Mouse (Mus musculus) gastrocnemius, postnatal 4 days (tissue): ENCODE data around the gene Usp53. TPM values are rescaled to one million over a fixed set of nuclear protein-coding genes. Genes with fewer than 3 reads are reported as not detected.

Experiments
- DNase-seq, 2 experiments: peaks; one replicate each; pipeline ENCODE4 v3.0.0; 2021 to 2022; ENCODE audit warnings: low spot score in 2 of 2, mixed read lengths in 2 of 2
- long read RNA-seq, 2 experiments: library from polyadenylated mRNA; stranded (forward); transcript quantifications; one replicate each; pipeline ENCODE4 v2.0.0; 2021
- total RNA-seq, 2 experiments: library from RNA; stranded (reverse); gene quantifications; 2 replicates each; pipeline ENCODE4 v1.2.3; 2021

Gene Usp53
- 10 to 100 TPM in 1 of 2 experiments, 1 to 10 TPM in 1; 9.2 to 11.8 TPM for total RNA-seq
- long read RNA-seq, experiment 1, full-length matches to known transcripts = 1 of 3 reads
- long read RNA-seq, experiment 1, partial matches to known transcripts = 2 of 3 reads
- long read RNA-seq, experiment 1, other reads (novel, unspliced or antisense) = 0 of 3 reads
- long read RNA-seq, experiment 2, full-length matches to known transcripts = 3 of 6 reads
- long read RNA-seq, experiment 2, partial matches to known transcripts = 1 of 6 reads
- long read RNA-seq, experiment 2, other reads (novel, unspliced or antisense) = 2 of 6 reads

- DNase-seq = peak; percentile 86 to 92
Observed at GRCm38 (mm10) chr3:122984249-122985182, at the start of gene Usp53. TSS of gene Usp53 (minus strand) at chr3:122984510.

GRCm38 (mm10) chr3:123033804-123034203 is 49.5 kb upstream of the Usp53 start:
- no peak for DNase-seq

GRCm38 (mm10) chr3:123025634-123026033 is 41.3 kb upstream of the Usp53 start:
- no peak for DNase-seq

DNA sequence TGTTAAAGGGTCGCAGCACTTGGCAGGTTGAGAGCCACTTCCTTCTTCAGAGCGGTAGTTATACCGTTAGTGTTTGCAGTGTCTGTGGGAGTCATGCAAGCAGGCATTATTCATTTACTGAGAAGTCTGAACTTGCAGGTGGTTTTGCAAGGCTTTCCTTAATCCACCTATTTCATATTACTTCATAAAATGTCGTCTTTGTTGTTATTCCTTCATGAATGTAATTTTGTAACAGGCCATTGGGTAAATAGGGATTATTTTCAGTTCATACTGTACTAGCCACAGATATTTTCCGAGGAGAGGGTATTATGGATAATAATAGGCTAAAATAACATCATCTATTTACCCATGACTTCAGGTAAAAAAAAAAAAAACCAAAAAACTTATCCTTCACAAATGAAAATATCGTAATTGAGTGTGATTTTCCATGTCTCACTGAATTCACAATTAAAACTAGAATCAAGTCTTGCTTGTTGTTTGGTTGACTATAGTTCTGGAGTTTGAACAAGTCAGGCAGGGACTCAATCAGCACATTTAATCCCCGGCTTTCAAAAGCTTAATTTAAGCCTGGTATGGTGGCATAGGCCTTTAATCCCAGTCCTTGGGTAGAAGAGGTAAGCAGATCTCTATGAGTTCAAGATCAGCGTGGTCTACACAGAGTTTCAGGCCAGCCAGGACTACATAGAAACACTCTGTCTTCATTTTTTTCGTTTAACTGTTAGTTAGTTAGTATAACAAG is 40.4 kb upstream of the Usp53 start:
- DNase-seq = no peak

DNA sequence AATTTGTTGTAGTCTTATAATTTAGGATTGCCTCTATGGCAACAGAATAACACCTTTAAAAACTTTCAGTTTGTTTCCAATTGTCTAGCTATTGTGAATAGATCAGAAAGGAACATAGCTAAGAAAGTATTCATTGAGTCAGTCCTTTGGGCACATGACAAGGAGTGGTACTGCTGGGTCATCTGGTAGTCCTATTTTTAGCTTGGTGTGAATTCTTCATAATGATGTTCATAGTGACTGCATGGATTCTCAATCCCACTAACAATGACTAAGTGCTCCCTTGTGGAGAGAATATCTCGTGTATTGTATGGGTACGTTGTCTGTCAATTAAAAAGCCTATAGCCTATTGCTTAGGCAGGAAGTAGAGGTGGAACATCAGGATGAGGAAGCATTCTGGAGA is 34.5 kb upstream of the Usp53 start:
- DNase-seq = no peak

DNA sequence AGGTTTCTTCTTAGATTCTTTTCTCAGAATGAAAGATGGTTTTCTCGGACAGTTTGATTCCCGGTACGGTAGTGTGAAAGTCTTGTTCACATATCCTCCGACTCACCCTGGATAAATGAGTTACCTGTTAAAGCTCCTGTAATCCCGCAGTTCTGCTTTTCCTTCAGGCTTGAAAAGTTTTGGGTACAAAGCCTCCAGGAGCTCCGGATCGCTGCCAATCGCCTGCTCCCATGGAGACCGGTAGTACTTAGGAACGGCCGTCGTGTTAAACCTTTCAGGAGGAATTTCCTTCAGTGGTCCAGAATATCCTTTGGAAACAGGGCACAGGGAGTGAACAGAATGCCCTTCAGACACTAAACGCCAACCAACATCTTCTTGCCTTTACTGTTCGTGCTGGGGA is 29.2 kb upstream of the Usp53 start:
- no peak for DNase-seq

DNA sequence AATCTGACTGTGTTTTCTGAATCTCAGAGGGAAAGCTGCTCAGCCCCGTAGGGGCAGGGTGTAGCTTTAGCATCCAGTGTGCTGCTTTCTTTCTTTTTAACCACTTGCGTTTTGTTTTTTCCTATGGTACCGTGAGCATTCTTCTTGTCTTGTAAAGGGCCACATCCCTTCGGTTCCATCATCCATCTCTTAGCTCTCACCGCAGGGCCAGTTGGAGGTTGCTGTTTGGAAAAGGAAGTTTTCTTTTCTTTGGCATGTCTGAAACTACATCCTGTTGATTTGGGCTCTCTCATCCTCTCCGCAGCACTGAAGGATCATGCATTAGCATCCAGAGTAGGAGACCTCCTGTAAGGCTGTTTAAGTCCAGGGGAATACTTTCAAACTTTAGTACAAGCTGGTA is 25.1 kb upstream of the Usp53 start:
- DNase-seq = no peak

- DNase-seq = no peak
Observed at GRCm38 (mm10) chr3:123007386-123007785, 23.1 kb upstream of the Usp53 start.

- no peak for DNase-seq
Observed at GRCm38 (mm10) chr3:123001053-123001452, 16.7 kb upstream of the Usp53 start.

DNA sequence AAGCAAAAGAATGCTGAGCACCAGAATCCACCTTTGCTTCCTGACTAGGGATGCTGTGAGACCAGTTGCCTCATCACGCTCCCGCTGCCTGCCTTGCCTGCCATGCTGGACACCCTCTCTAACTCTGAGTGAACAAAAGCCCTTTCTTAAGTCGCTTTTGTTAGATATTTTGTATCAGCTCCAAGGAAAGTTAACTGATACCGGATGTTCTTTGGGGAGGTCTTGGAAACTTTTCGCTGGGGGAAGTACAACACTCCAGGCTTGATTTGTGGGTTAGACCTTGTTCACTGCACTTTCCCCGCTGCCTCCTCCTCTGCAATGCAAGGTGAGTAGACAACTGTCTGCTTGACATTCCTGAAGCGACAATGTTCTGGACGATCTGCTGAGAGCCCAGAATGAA is 14.2 kb upstream of the Usp53 start:
- no peak for DNase-seq

DNA sequence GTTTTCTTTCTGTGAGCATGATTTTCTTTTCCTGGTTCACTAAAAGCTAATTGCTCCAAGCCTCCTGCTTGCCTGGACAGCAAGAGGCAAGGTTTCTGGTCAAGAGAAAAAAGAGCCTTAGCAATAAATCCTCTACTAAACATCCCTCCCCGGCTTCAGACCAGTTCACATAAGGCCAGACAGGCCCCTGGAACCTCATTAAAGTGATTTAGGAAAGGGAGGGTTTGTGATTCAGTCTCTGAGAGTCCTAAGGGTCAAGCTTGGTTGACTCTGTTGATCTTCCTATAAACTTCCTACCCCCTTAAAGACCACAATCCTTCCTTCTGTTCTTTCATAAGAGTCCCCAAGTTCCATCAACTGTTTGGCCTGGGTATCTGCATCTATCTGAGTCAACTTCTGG is 12.7 kb upstream of the Usp53 start:
- no peak for DNase-seq

DNA sequence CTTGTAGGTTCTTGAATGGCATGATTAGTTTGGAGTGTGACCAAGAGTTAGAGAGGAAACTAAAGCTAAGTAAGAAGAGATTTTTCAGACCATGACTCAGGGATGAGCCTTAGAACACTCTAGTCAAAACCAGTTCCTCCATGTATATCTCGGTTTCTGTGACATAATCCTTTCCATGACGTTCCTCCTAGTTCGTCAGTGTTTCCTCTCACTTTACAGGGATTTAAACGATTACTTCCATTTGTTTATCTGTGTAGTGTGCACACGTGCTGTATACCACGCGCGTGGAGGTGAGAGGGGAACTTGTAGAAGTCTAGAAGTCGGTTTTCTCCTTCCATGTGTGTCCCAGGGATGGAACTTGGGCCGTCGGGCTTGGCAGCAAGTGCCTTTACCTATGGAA is 2.6 kb upstream of the Usp53 start:
- DNase-seq = no peak

- DNase-seq = no peak
Observed at GRCm38 (mm10) chr3:122986386-122986785, 2.1 kb upstream of the Usp53 start.

DNA sequence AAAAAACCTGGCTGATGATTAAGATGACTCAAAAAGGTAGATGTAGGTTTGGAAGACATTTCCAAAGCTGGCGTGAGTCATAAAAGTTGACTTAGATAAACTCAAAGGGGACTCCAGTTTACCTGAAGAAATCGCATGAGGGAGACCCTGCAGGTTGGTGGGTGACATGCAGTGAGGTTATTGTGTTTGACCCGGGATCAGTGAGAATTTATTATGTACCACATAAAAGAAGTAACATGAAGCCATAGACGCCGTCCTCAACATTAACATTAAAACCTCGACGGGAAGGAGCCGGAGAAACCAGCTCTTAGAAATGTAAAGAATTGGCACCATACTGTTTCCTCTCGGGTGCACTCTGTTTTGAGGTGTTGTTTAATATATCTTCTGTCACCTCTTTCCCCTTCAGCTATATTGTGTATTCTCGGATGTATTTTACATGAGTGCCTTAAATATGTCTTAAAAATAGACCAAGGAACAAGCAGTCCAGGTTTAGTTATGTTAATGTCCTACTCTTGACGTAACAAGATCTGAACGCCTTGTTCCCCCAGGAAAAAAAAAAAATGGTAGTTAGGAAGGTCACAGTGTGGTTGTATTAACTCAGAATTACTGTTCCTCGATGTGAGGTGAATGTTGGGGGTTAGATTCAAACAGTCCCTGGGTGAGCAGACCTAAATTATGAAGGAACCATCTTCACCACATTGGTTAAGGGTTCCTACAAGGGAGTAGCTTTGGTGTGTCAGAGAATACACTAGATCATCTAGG is 1.1 kb upstream of the Usp53 start:
- DNase-seq = no peak

DNA sequence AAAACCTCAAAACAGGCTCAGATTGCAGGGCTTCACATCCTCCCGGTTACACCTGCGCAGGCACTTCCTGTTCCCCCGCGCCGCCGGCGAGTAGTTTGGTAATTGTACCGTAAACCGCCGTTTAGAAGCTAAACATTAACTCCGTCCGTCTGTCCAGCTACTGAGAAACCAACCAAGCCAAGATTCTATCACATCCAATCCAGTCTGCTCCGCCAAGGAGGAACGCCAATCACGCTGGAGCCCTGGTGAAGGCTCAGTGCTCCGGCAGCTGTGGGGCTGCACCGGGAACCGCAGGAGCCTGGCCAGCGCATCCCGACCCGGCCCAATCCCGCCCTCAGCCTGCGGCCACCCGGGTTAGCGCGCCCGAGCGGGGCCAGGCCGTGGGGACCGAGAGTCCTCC is 461 bp downstream of the Usp53 start:
- DNase-seq = no peak

GRCm38 (mm10) chr3:122975964-122976363 is 8.3 kb downstream of the Usp53 start:
- no peak for DNase-seq

DNA sequence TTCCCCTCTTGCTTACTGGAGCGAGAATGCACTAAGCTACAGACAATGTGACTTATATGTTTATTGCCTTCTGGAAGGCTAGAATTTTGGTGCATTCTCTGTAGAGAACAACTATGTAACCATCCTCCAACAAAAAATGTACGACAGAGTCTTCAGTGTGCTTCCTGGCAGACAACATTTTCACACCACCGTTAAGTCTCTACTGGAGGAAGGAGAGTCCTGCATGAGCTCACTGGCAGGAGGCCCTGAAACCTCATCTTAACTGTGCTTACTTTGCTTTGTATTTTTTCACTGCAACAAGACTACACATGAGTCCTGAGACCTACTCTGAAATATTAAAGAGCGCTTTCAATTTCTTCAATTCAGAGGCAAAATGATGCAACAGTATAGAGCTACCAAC is 8.9 kb downstream of the Usp53 start:
- DNase-seq = no peak

- no peak for DNase-seq
Observed at GRCm38 (mm10) chr3:122974833-122975232, 9.5 kb downstream of the Usp53 start.

DNA sequence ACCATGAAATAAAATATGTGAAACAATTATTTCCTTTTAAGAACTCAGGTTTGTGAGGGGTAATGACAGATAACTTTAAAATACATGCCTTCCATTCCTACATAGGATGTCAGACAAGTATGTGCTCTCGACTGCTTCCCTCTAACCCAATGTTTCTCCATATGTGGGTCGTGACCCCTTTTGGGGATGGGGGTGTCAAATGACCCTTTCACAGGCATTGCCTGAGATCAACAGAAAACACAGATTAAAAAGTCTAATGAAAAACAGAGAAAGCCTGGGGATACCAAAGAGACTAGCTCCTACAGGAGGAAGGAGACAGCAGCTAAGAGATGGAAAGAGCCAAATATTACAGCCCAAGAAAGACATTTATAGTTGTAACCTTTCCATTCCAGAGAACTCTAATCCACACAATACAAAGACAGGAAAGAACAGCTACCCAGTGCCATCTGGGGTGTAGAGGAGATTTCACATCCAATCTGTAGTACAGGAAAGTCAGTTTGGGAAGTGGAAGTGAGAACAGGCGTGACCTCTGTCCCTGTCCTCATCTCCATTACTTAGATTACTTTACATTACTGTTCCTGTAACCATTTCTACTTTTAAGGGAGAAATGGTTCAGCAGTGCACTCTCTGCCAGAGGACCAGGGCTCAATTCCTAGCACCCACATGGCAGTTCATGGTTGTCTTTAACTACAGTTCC is 12.0 kb downstream of the Usp53 start:
- no peak for DNase-seq

GRCm38 (mm10) chr3:122968391-122968790 is 15.9 kb downstream of the Usp53 start:
- DNase-seq = no peak
